Mouse (Mus musculus) liver, postnatal 0 days (tissue): ENCODE results near the gene Cmtm1.
"Not testable (repeated sequence)": the region's sequence is repeated elsewhere in the genome, so short reads cannot be mapped to it uniquely, and the experiment has no call there.

ENCODE experiments used
- CTCF ChIP-seq: sonication (generic); IDR thresholded peaks from 2 replicates; pipeline ENCODE4 v1.5.1; 2016; ENCODE audit warnings: antibody characterized with exemption, low read depth
- EP300 ChIP-seq: IDR thresholded peaks from 2 replicates; pipeline ENCODE4 v1.6.1; 2016; ENCODE audit warnings: antibody characterized with exemption, low read depth, mild to moderate bottlenecking

- TF ChIP-seq CTCF, EP300: not testable (repeated sequence)
These were observed 2.1 kb upstream of the Cmtm1 start for GRCm38 (mm10) chr8:104312023-104312422.
